22 mouse cellular contexts compared by ENCODE assay signal in genomic region chr9:107648767-107649166, GRCm38 (mm10). TPM values are rescaled to one million over a fixed set of nuclear protein-coding genes. Genes with fewer than 3 reads are reported as not detected.
A peak's percentile ranks its signal among the peaks of the same experiment; 100 is the strongest.
DNase-seq lines count a peak whose midpoint lies in the region; TF ChIP-seq lines count a peak whose summit lies in the region.
"Had no signal": no experiment of that assay in that cellular context is flagged by ENCODE, and none has a peak within 500 bp of the region (broad histone marks: within the 10 kb centered on the region; RNA-seq: fewer than 3 reads in every experiment).

No protein-coding gene starts in this region.

- H3K27ac ChIP-seq in gastrocnemius, adult 2 months = no peak overlapping the region
- H3K27ac ChIP-seq: embryonic facial prominence, embryonic 13.5 days; embryonic facial prominence, embryonic 15.5 days; forebrain, embryonic 10.5 days; forebrain, embryonic 12.5 days had no signal

- DNase-seq in gastrocnemius, adult 2 months = peak; percentile 15
- no peak for DNase-seq in gastrocnemius, adult 18-20 months (ENCODE audit: low spot score)
- DNase-seq in 3T3-L1 (ENCODE audit: low read depth, low spot score) (peak; percentile 55), NIH3T3 (ENCODE audit: low read depth) (peak; percentile 33)
- DNase-seq in heart, postnatal 4 days = no peak
- DNase-seq: adrenal gland, adult 2 months; adrenal gland, postnatal 10 days; adrenal gland, postnatal 25 days; cerebellum, adult 11 months; cerebellum, adult 18-20 months; cerebellum, adult 8-10 months; cerebellum, adult 9-11 months; cerebellum, postnatal 14 days; cerebellum, postnatal 36 days; embryo, embryonic 11 days had no signal

- TF ChIP-seq CTCF in gastrocnemius, adult 2 months (IDR thresholded peaks at IDR 0.05) = no peak

- H3K4me3 ChIP-seq in gastrocnemius, adult 2 months = no peak overlapping the region
- H3K4me3 ChIP-seq: embryonic facial prominence, embryonic 13.5 days; embryonic facial prominence, embryonic 15.5 days; erythroblast, embryonic 14.5 days; forebrain, embryonic 10.5 days; forebrain, embryonic 12.5 days had no signal

- intact Hi-C loops in gastrocnemius, adult 2 months (cut with DNase I) = no loop called here

RNA-seq across cellular contexts. Expression of gene Gnai2, which starts 13.6 kb away (rescaled TPM):
- total RNA-seq in gastrocnemius, adult 2 months (2021) = 10 to 100 TPM; 59.9 to 77.7 TPM
- total RNA-seq in gastrocnemius, adult 18-20 months (2021) = 10 to 100 TPM; 59.3 to 75.5 TPM
- 100 to 1,000 TPM; 462 to 469 TPM for total RNA-seq in heart, postnatal 4 days (2021)

RNA-seq across cellular contexts. Expression of gene Slc38a3, which starts 20.6 kb away (rescaled TPM):
- total RNA-seq in gastrocnemius, adult 2 months (2021) = 10 to 100 TPM; 60.8 to 94.7 TPM
- 10 to 100 TPM; 57.7 to 62.0 TPM for total RNA-seq in gastrocnemius, adult 18-20 months (2021)
- 1 to 10 TPM; 8.0 to 8.1 TPM for total RNA-seq in heart, postnatal 4 days (2021)
- total RNA-seq: common myeloid progenitor, adult 5-6 weeks; MEL had no signal

RNA-seq across cellular contexts. Expression of gene Gnat1, which starts 30.7 kb away (rescaled TPM):
- not detected for total RNA-seq in gastrocnemius, adult 2 months (2021)
- not detected for total RNA-seq in gastrocnemius, adult 18-20 months (2021)
- not detected for total RNA-seq in heart, postnatal 4 days (2021)
- total RNA-seq: adrenal gland, postnatal 25 days; common myeloid progenitor, adult 5-6 weeks had no signal

RNA-seq across cellular contexts. Expression of gene Sema3b, which starts 39.7 kb away (rescaled TPM):
- 10 to 100 TPM; 11.2 to 17.9 TPM for total RNA-seq in gastrocnemius, adult 2 months (2021)
- total RNA-seq in gastrocnemius, adult 18-20 months (2021) = 10 to 100 TPM; 11.0 to 11.4 TPM
- total RNA-seq in heart, postnatal 4 days (2021) = 10 to 100 TPM; 16.2 to 18.8 TPM
- total RNA-seq: common myeloid progenitor, adult 5-6 weeks had no signal

Comparison
In these comparisons a context has a peak if more than half of its experiments do, and no peak if none do; other contexts are left out.
1. DNase-seq: peak in gastrocnemius, adult 2 months (single experiment), 3T3-L1 (single experiment) and NIH3T3 (single experiment); none in gastrocnemius, adult 18-20 months (single experiment) and heart, postnatal 4 days (single experiment).
2. RNA of gene Gnai2, which starts 13.6 kb away (total RNA-seq): 462 to 469 TPM in heart, postnatal 4 days; 59.9 to 77.7 TPM in gastrocnemius, adult 2 months and 59.3 to 75.5 TPM in gastrocnemius, adult 18-20 months; every median in the first group is over 4 times any median in the second.
3. RNA of gene Slc38a3, which starts 20.6 kb away (total RNA-seq): 60.8 to 94.7 TPM in gastrocnemius, adult 2 months and 57.7 to 62.0 TPM in gastrocnemius, adult 18-20 months; 8.0 to 8.1 TPM in heart, postnatal 4 days; every median in the first group is over 4 times any median in the second.